Mouse (Mus musculus) spleen, postnatal 10 days (tissue): ENCODE results near the gene Spata32.

Source experiments
- DNase-seq, 2 experiments: peaks; one replicate each; pipeline ENCODE4 v3.0.0; 2021 to 2022; ENCODE audit warnings: low spot score in 2 of 2

Gene Spata32

DNA sequence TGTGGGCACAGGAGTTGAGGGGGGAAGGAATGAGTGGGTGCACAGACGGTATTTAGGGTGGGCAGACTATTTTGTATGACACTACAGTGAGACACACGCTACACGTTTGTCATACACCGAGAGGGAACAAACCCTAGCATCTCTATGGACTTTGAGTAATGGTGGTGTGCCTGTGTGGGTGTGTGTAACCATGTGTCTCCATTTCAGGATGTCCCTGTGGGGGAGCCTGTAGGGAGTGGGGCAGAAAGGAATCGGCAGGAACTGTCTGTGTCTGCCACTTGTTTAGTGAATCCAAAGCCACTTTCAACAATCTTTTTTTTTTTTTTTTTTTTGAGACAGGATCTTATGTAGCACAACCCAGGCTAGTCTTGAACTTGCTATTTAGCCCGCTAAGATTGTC, 12.0 kb downstream of the Spata32 start:
- DNase-seq = no peak

DNA sequence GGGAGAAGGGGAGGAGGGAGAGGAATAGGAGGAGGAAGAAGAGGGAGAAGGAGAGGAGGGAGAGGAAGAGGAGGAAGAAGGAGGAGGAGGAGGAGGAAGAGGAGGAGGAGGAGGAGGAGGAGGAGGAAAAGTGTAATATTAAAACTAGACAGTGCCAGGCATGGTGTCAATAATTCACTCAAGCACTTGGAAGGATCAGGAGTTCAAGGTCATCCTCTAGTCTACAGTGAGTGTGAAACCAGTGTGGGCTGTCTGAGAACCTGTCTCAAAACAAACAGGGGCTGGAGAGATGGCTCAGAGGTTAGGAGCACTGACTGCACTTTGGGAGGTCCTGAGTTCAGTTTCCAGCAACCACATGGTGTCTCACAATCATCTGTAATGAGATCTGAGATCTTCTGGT, 15.9 kb downstream of the Spata32 start:
- no peak for DNase-seq

DNA sequence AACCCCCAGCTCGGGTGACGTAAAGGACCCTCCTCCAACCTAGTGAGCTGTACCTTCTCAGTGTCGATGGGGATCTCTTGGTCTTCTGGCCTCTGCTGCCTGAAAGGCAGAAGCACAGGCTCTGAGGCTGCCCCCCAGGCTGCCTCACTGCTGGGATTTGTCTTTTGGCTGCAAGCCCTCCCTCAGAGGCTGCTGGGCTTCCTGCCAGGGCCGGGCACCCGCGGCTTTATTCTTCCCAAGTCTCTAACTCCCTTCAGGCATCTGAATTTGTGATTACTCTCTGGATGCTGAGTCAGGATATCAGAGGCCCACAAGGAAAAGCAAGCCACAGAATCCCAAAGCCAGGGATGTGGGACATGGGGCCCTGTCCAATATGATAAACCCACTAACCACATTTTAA, 16.6 kb downstream of the Spata32 start:
- no peak for DNase-seq

DNA sequence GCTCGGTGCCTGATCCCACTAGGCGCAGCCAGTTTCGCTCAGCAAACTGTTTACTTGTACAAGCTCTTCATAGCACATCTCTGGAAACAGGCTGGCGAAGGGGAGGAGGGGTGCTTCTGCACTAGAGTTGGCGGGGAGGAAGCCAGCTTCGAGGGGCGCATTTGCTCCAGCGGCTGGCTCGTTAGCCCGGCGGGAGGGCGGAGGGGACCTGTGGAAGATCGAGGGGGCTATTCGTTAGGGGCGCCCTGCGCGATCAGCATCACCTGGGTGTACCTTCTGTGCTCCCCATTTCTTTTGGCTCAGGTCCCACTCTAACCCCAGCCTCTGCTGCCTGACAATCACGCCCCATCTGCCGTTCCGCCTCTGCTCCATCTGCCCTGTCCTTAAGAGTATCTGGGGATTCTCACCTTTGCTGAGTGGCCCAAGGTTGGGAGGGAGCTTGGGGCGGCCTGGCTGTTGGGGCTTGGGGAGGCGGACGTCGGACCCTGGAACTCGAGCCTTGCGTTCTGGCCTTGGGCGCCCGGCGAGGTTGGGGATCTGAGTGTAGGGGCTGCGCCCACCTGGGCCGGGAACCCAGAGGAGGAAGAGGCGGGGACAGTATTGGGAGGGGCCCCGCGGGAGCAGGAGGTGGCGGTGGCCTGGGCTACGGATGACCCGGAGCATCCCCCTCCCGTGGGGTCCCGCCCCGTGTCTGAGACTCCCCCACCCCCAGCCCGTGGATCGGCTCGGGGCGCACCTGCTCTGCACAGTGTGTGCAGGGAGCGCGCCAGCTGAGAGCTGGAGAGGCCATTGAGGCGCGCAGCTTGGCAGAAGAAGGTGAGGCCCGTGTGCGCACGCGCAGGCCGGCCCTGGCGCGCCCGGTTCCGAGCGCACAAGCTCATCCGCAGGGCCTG, 19.1 kb downstream of the Spata32 start:
- no peak for DNase-seq

DNA sequence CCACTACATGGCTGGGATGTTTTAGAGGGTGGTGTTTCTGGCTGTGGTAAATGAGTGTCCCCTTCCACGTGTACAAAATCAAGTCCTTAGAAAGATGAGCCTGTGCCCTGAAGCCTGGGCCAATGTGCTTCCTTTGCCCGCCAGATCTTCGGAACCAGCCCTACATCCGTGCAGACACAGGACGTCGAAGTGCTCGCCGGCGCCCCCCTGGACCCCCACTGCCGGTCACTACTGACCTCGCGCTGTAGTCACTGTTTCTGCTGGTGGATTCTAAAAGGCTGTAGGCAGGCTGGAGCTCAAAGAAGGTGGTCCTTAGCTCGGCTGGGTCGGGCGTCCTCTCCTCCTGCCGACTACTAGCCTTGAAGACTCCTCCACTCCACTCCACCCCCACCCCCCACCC, 19.9 kb downstream of the Spata32 start:
- no peak for DNase-seq

DNA sequence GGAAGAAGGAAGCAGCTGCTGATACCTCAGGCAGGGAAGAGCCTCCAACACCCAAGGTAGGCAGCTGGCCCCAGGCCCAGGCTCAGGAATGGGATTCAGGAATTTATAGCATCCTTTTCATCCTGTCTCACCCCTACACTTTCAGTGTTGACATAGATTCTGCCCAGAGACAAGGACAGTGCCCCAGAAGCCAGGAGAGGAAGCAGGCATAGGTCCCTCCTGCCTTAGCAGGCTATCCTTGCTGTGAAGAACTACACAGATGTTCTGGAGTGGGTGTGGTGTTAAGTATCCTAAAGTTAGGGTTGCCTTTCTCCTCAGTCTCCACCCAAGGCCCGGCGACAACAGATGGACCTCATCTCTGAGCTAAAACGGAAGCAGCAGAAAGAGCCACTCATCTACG, 20.9 kb downstream of the Spata32 start:
- no peak for DNase-seq

DNA sequence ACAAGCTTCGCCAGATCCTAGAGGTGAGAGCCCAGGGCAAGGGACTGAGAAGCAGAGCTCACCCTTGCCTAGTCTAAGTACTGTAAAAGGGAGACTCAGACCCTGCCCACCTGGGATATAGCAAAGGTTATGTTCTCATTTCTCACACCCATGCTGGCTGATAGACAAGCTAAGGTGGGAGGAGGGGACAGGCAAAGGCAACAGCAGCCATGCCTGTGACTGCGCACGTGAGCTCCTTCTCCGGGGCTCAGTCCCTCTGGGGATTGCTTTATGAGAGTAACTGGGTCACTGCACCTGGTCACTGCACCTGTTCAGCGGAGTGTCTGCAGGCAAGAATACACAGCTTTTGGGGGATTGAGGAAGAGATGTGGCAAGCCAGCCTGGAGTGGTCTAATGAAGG, 22.6 kb downstream of the Spata32 start:
- no peak for DNase-seq

DNA sequence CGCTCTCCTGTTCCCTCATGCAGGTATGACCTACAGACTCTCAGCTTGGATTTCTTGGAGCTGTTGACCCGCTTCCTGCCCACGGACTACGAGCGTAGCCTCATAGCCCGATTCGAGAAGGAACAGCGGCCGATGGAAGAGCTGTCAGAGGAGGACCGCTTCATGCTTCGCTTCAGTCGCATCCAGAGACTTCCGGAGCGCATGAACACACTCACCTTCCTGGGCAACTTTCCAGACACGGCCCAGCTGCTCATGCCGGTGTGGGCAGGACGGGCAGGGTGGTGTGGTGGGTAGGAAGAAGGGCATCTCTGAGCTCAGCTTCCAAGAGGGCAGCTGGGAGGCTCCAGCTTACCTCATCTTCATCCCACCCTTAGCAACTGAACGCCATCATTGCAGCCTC, 23.0 kb downstream of the Spata32 start:
- no peak for DNase-seq

DNA sequence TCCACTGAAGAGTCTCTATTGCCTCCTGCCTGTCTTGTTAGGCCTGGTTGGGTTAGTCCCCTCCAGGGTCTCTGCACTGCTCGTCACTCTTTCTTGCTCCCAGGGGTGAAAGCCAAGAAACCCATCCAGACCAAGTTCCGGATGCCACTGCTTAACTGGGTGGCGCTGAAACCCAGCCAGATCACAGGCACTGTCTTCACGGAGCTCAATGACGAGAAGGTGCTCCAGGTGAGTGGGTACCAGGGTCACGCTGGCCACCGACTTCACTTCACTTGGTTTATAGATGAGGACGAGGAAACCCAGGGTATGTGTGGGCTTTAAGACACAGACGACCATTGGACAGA, 24.4 kb downstream of the Spata32 start:
- DNase-seq = no peak

DNA sequence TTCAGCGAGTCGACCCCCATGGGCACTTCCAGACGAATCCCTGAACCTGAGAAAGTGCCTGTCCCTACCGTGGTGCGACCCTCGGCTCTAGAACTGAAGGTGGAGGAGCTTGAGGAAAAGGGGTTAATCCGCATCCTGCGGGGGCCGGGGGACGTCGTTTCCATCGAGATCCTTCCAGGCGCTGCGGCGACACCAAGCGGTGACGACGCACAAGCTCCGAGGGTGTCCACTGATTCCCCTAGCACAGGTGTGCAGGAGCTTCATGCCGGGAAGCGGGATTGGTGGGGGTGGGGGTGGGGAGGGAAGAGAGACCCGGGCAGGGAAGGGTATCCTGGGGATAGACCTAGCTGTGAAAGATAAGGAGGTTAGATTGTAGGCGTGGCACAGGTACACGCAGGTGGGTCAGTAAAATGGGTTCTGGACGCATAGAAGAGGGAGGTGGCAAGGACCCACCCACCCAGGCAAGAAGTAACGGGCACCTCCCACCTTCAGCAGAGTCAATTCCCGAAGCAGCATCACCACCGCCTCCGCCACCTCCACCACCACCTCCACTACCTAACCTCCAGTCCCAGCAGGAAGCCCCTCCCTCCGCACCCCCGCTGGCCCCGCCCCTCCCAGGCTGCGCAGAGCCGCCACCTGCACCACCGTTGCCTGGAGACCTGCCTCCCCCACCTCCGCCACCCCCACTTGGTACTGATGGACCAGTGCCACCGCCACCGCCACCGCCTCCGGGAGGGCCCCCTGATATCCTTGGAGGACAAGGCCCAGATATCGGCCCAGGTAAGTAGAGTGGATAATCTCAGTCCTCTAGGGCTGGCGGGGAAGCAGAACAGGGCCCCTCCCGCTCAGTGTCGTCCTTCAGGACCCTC, 25.0 kb downstream of the Spata32 start:
- DNase-seq = no peak

DNA sequence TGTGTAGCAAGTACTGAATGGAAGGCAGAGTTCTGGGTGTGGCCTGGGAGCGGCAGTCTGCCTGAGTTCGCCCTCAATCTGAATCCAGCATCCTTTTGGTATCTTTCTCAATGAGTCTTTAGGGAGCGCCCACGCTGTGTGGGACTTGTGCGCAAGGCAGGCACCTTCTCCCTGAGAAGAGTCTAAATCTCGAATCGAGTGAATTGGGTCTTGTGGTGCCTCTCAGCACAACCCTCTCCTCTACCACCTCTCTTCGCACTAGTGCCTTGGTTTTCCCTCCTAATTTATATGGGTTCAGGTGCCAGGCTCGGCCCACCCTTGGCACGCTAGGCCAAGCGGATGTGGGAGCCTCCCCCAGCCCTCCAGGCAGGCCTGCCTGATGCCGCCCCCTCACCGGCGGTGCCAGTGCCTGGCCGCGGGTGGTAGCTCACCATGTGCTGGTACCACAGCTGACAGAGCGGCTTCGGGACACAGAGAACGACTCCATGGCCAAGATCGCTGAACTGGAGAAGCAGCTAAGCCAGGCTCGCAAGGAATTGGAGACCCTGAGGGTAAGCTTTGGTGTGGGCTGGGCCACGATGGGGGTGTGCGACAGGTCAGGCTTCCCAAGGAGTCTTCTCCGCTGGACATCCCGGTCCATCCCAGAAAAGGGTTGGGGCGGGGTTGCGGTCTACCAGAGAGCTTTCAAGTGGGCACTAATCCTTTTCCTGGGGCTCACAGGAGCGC, 25.8 kb downstream of the Spata32 start:
- no peak for DNase-seq

DNA sequence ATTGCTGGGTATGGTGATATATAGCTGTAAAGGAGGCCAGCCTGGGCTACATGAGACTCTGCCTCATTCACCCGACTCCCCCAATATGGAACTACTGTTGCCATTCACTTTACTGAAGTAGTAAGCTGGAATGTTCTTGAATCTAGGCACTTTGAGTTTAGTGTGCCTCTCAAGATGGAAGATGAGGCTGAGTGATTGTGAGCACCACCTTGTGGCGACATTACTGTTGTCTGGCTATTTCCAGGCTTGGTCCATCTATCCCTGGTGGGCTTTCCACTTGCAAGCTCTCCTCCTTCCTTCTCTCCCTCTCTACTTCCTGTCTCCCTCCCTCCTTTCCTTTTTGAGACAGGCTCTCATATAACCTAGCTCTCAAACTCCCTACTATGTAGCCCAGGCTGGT, 33.3 kb downstream of the Spata32 start:
- DNase-seq = peak in 1 of 2 experiments; percentile 74

DNA sequence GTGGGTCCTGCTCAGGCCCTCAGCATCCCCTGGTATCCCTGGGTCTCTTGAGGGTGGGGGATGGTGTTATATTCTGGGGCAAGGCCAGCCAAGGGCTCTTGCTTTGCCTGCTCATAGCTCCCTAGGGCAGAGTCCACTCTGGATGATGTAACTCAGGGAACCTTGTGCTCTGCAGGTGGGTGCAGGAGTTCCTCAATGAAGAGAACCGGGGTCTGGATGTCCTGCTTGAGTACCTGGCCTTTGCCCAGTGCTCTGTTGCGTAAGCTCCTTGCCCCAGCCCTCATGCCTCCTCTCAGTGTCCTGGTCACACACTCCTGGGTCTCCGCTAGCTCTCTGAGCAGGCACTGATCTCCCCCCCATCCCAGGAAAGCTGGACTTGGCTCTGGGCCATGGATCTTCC, 36.3 kb downstream of the Spata32 start:
- peak in 1 of 2 experiments; percentile 10 for DNase-seq

DNA sequence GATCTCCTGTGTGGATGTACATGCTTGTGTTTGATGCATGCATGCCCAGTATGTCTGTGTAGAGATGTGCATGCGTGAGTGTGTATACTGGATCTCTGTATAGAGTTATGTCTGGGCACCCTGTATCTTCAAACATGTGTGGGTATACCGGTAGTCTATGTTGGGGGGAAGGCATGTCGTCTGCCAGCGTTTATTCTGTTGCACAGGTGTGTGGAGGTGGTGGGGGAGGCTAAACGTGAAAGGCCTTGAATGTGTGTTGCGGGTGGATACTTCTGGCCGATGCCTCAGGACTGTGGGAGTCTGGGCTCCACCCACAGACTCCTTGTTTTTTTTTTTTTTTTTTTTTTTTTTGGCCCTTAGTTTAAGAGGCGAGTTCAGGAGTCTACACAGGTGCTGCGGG, 36.9 kb downstream of the Spata32 start:
- DNase-seq = no peak

DNA sequence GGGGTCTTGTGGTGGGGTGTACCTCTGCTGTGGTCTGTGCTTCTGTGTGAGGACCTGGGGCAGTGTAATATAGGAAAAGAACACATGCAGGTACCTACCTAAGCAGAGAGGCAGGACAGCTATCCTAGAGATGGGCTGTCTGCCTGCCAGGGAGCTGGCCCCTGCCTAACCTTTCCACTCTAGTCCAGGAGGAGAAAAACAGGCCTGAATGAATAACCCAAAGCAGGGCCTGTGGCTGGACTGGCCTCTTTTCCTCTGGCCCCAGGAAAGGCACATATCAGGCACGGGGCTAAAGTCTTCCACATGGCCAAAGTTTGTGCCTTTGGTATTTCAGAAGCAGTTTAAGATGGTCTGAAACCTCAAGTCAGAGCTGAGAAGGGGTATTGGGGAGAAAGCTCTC, 37.8 kb downstream of the Spata32 start:
- no peak for DNase-seq

DNA sequence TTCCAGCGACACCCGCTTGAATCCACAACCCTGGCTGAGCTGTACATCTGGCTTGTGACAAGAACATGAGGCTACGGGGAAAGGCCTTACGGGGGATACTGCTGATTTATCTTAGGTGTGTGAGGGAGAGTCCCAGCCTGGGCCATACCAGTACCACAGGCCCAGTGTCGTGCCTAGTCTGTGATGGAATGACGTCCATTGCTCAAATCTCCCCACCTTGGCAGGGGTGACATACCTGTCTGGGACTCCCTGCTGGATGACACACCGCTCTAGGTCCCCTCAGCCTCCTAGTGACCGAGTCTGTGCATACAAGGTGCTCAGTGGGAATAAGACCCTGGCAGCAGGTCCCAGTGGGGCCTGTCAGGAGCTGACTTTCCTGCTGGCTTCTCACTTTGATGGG, 39.5 kb downstream of the Spata32 start:
- no peak for DNase-seq

DNA sequence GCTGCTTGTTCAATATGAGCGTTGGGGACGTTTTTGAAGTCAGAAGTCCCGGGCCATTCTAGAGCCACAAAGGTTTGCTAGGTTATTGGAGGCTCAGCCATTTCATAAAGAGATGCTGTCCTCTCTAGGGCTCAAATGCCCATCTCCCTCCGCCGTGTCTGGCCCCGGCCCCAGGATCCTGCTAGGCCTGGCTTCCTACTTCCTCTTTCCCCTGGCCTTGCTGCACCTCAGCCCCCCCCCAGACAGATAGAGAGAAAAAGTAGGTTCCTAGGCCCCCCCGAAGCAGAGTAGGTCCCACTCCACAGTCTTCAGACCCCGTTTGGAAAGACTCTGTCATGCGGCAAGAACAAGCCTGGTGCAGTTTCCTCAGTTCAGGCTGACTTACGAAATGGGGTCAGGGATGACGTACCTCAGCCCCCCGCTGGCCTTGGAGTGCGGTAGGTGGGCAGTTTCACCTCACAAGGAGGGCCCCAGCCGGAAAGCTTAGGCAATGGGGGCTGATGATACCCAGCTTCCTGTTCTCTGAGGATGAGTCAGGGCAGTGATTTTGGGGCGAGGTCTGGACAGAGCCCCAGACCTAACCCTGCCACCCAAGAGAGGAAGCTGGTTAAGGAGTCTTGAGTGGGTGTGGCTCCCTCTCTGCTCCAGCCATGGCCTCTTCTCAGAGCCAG, 40.3 kb downstream of the Spata32 start:
- peak in 1 of 2 experiments; percentile 38 for DNase-seq

DNA sequence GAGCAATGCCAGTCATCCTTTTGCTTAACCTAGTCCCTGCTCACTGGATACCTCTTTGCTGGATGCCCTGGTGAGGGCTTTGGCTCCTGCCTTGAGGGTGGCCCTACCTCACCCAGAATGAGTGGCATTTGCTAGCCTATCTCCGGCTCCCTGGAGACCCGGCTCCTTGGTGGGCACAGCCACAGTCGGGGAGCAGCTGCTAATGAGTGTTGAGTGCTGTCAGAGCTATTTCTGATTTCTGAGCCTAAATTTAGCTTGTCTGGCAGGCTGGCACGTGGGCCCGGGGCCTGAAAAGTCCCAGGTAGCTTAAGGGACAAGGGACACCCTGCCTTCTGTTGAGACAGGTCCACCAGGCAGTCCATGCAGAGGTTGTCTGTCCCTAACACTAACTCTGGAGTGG, 41.0 kb downstream of the Spata32 start:
- DNase-seq = no peak

DNA sequence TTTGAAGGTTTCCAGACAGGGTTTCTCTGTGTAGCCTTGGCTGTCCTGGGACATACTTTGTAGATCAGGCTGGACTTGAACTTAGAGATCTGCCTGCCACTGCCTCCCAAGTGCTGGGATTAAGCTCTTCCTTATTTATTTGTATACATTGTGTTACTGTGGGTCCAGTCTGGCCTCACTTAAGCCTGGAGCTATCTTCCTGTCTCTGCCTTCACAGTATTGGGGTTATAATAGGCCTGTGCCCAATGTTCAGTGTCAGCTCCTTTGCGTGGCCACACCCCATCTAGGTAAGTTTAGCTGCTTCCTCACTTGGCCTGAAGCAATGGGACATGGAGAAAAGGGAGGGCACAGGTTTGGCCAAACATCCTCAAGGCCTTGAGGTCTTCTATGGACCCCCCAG, 41.7 kb downstream of the Spata32 start:
- no peak for DNase-seq

DNA sequence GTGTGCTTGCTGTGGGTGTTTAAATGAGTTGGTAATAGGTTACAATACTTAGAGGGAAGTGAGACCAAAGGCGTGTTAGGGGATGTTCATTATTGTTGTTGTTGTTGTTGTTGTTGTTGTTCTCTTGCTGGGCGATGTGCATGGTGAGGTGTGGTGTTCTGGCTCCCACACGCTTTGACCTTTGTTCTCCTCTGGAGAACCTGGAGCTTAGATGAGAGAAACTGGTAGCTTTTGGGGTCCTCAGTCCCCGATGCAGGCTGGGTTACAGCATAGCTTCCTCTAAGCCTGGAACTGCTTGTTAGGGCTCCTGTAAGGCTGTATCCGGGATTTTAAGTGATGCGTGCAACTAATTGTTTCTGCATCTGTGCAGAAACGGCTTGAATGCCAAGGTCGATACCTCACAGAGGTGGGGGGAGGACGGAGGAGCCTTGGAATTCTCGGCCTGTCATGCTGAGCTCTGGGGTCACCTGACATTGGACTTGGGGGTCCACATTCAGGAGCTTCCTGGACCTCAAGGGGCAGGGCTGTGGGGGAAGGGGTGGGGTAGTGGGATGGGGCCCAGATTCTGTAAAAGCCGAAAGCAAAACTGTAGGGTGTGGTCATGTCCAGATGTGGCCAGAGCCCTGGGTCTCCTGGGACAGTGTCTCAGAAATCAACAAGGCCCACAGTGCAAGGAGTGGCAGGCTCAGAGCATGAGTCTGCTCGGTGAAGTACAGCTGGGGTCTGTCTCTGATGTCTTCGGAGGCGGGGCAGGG, 42.4 kb downstream of the Spata32 start:
- DNase-seq = no peak

DNA sequence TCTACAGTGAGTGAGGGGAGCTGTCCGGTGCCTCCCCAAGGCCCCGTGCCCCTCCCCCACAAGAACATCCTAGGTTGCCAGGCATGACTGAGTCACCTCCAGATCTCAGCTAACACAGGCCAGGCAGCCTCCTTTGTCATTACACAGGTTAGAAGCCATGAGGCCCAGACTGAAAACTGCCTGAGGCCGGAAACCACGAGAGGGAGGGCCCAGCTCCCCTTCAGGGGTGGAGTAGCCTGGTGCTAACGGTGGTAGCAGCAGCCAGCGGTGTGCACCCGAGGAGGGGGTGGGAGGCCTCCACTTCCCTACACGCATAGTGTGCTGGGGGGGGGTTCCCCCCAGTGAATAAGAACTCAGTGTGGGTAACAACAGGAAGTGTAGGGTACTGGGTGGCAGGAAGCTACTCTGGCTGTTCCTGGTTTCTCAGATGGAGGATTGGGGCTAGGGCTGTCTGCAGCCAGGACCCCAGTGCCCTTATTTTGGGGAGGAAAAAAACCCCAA, 43.3 kb downstream of the Spata32 start:
- peak; percentile 57 to 87 for DNase-seq
